Mouse (Mus musculus) c-Kit-positive CD71-positive TER-119-positive erythroid progenitor cells, embryonic 14.5 days (primary cell): ENCODE results near the gene Iqgap2.

Experiments
- DNase-seq: peaks from one replicate; pipeline ENCODE4 v3.0.0-alpha.2; 2013; ENCODE audit warnings: low spot score

The Iqgap2 gene

DNA sequence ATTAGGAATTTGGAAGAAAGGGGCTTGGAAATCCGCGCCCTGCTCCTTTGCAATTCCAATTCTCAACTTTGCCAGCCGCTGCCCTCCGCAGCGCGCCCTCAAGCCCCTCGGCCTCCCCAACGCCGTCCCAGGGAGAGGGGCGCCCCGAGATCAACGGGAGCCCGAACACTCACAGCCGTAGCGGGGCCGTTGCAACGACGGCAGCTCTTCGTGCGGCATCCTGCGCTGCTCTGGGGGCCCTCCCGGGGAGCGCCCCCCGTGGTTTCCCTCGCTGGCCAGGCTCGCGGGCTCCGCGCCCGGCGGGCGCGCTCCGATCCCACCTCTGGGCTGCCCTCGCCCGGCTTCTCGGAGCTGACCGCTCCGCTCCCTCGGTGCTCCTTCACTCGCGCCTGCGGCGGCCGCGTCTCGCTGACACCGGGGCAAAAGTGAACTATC, at the start of gene Iqgap2:
Gene Iqgap2, minus strand, starts transcription at position 432 of the 435 bp plus-strand sequence.
- no peak for DNase-seq

DNA sequence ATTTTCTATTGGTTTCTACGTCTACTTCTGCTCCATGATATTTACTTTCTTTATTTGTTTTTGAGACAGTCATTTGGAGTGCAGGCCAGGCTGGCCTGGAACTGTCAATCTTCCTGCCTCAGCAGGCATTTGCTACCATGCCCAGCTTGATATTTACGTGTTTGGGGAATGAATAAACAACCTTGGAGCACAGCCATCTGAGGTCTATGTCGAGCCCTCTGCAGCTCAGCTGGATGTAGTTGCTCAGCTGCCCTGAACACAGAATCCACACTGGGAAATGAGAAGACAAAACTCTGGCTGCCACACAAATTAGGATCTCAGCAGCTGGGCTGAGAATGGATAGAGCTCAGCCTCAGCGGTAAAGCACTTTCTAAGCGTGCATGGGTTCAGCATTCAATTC, 49.1 kb upstream of the Iqgap2 start:
- DNase-seq = no peak

DNA sequence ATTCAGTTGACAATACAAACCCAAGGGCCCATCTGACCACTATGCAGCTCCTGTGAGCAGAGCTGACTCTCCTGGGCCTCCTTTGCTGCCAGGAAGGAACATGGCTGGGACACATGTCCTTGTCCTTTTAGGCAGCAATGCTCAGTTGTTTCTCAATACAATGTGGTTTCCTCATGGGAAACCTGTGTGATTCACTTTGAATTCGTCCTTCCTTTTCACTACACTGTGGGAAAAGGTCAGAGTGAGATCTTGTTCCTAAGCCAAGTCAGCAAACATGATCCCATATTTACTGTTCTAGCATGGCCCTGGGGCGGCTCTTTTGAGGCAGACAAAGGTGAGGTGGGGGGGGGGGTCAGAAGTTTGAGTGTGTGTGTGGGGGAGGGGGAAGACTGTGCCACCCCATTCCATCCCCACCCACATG, 32.5 kb upstream of the Iqgap2 start:
- DNase-seq = no peak

GRCm38 (mm10) chr13:95922626-95923025, 30.9 kb upstream of the Iqgap2 start:
- DNase-seq = no peak

- DNase-seq = no peak
These were observed 27.0 kb upstream of the Iqgap2 start for GRCm38 (mm10) chr13:95918624-95919284.

- no peak for DNase-seq
These were observed 21.3 kb upstream of the Iqgap2 start for GRCm38 (mm10) chr13:95913046-95913406.

DNA sequence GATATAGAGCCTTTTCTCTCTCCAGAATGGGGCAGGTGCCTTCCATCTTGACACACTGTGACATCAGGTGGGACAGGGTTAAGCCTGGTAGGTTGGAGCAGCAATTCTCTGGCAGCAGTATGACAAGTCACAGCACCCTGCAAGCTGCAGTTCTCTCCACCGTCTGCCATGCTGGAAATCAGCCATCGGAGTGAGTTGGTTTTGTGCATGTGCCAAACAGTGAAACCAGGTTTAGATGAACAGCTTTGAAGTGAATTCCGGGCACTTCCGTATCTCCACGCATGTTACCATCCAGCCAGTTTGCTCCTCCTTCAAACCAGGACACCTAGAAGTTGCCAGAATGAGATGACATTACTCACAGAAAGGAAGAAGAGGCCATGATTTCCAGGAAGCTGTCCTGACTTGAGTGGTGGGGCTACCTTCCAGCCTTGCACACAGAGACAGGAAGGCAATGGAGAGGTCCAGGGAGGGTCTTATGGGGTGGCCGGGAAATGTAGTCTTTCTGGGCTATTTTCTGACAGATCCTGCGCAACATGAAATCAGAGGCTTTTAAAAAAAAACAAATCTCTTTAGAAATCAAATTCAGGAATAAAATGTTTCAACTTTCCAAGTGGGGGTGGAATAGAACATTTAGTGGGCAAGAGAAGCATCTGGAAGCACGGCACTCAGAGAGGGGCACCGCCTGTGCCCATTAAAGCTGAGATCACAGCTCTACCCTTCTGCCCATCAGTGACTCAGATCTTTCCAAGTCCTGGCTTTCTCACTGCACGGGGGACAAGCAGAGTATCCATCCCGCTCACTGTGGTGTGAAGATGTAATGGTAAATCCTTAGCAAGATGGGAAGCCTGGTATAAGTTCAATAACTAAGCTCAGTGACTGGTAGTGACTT, 20.7 kb upstream of the Iqgap2 start:
- DNase-seq = no peak

- DNase-seq = no peak
These were observed 18.5 kb upstream of the Iqgap2 start for GRCm38 (mm10) chr13:95910270-95910669.

- DNase-seq = no peak
These were observed 17.5 kb upstream of the Iqgap2 start for GRCm38 (mm10) chr13:95909244-95909643.

- DNase-seq = no peak
These were observed 11.0 kb upstream of the Iqgap2 start for GRCm38 (mm10) chr13:95902696-95903095.

DNA sequence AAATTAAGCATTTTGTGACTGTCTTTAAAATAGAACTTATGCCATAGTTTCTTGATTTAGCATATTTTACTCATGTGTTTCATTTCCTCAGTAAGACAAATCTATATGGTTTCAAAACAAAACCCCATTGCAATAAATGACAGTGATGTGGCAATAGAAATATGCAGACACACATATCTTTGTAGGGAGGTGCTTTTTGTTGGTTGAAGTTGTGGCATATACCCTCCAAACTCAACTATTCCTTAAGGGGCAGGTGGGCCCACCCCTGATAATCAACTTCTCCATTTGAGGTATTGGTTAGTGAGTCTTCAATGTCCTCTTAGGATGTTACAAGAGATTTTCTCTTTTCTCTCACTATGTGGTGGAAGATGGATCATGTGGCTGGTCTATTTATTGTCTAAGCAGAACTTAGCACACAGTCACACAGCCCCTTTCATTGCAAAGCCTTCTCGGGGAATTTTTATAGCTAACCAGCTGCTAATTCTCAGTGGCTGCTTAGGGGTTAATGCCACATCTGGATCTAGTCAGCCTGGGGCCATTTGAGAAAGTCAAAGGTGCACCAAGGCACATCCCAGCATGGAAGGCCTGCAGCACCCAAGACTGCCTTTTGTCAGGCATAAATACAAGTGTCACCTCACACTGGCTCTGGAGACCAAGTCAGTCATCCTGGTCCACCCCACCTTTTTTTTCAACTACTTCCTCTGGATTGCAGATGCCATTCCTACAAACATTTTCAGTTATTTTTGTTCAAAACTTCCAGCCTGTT, 8.3 kb upstream of the Iqgap2 start:
- DNase-seq = no peak

GRCm38 (mm10) chr13:95896501-95896900, 4.8 kb upstream of the Iqgap2 start:
- DNase-seq = no peak

- DNase-seq = no peak
These were observed 1.4 kb upstream of the Iqgap2 start for GRCm38 (mm10) chr13:95893166-95893565.

DNA sequence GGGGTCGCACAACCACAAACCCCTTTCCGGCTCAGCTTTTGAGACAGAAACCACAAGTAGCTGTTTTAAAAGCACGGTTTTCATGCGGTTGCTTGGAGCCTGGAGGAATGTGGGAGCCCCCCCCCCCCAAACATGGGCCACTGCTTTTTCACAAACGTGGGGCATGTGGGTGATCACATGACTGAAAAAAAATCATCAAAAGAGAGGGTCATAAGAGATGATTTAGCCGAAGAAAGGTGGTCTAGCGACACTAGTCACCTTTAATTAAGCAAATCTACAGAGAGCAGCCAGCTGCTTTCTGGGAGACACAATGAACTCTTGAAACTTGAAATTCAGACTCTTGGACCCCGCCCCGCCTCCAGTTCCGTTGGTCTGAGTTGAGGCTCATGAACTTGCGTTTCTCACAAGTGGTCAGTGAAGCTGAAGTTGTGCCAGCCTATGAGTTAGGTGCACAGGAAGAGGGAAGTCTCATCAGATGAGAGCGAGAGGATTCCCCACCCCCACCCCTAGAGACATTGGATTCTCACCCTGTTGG, 956 bp upstream of the Iqgap2 start:
- DNase-seq = peak; percentile 13

- DNase-seq = peak; percentile 68
These were observed 346 bp upstream of the Iqgap2 start for GRCm38 (mm10) chr13:95891926-95892610.

DNA sequence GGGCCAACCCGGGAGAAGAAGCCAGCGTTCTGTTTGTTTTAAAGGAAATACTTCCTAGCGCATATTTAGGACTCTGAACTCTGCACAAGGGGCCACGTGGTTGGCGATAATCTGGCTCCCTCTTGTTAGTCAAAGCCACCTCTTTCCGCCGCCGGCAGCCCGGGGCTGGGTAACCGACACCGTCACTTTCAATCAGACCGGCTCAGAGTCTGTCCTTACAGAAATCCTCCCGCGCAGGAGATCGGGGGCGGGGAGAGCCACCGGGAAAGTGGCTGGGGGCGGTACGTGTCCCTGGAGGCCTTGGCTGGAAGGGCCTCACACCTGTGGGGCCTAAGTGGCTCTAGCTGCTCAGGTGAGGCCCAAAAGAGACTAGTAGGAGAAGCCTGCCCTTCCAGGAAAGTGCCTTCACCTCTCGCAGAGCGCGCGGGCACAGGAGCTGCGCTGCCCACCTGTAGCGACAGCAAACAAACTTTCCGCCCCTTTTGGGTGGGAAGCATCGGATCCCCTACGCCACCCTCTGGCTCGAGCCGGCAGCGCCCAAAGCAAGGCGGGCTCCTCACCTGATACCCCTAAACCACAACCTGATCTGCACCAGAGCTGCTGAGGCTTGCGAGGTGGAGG, 761 bp downstream of the Iqgap2 start:
- peak; percentile 31 for DNase-seq

DNA sequence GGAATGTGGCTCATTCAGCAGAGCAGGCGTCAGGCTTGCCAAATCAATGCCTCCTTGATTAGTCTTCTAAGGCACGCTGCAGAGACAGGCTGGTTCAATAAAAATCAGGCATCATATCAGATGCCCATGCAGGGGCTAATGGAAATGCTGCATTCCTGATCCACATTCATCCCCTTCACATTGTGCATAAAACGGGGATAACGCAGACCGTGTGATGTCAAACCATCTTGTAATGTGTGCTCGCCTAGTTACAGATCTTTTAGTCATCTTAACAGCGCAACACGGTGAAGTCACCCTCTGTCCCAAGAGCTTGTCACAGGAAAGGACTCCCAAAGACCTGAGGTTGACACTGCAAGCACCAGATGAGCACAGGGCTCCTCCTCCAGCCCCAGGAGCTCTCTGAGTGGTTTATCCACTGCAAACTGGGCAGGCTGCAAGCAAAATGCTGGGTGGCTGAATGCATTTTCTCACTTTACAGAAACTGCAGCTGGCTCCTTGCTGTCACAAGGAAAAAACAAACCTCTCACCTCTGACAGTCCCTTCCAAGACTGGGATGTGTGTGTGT, 1.7 kb downstream of the Iqgap2 start:
- DNase-seq = peak; percentile 16

DNA sequence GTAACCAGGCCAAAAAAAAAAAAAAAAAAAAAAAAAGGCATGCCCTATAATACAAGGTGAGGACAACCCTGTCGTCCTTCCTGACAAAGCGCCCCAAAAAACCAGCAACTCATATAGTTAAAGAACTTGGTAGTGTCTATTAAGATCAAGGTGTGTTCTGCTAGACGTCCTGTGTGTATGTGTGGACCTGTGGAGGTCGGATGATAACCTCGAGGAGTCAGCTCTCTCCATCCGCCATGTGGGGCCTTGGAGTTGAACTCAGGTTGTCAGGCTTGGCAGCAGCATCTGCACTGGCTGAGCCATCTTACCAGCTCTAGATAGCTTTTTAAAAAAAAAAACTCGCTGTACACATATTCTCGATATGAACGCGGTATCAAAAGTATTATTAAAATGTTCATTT, 2.4 kb downstream of the Iqgap2 start:
- DNase-seq = no peak

DNA sequence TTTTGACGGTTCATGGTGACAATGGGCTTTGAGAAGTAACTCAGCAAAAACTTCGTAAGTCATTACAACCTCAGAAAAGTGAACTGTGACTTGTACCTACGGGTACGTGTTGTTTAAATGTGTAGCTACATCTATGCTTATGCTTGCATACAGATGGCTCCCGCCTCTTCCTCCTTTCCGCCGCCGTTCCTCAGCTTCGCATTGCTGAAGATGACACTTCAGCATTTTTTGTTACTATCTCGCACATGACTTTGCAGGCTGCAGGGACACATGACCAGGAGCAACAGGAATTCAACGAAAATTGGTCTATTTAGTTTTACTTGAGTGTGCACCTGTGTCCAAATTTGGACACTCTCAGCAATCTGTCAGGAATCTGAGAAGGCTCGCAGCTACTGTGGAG, 3.1 kb downstream of the Iqgap2 start:
- no peak for DNase-seq

DNA sequence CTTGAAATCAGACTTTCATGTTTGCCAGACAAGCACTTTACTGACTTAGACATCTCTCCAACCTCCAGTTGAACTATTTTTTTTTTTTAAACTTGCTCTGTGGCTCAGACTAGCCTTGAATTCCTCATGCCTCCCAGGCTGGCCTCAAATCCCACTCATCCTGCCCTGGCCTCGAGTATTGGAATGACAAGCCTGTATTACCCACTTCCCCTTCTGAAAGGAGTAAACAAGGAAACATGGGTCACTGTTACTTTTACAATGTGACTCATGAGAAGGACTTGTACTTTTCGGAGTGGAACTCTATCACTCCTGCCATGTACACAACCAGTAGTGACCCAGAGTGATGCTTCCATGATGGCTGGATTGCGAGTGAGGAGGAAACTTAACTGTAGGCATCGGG, 3.6 kb downstream of the Iqgap2 start:
- no peak for DNase-seq

GRCm38 (mm10) chr13:95887375-95887774, 4.3 kb downstream of the Iqgap2 start:
- no peak for DNase-seq
